Mouse (Mus musculus) C3H10T1/2 (cell line): ENCODE results near the gene Erg28. TPM values are rescaled to one million over a fixed set of nuclear protein-coding genes. Genes with fewer than 3 reads are reported as not detected.

Experiments
- polyA plus RNA-seq, 2 experiments: library from polyadenylated mRNA; unstranded; fragments of >200 nt; fragmentation: generic; extraction: Trizol; gene quantifications; one replicate each; pipeline ENCODE4 v1.2.1; 2012; ENCODE audit warnings: missing spikeins in 2 of 2

Gene Erg28
- polyA plus RNA-seq: 10 to 100 TPM; 37.7 to 51.1 TPM

GRCm38 (mm10) chr12:85824438-85825264, at the start of gene Erg28, which contains the start of gene Ttll5:
TSS of gene Erg28 (minus strand) at chr12:85824550.
TSS of gene Ttll5 (plus strand) at chr12:85824659.

Other genes with a start within 250 kb of the Erg28 start
- gene Jdp2, start 225.5 kb downstream of the Erg28 start, polyA plus RNA-seq: 10 to 100 TPM in 1 of 2 experiments, 1 to 10 TPM in 1; 8.5 to 40.7 TPM
- gene Batf, start 137.9 kb downstream of the Erg28 start, polyA plus RNA-seq: under 1 TPM in 1 of 2 experiments, not detected in 1; 0.05 TPM
- under 1 TPM in 1 of 2 experiments, not detected in 1; 0.08 TPM for gene Flvcr2, start 78.0 kb downstream of the Erg28 start, polyA plus RNA-seq
- 10 to 100 TPM in 1 of 2 experiments, 1 to 10 TPM in 1; 8.3 to 10.4 TPM for gene Ttll5, start 109 bp upstream of the Erg28 start, polyA plus RNA-seq